Mouse (Mus musculus) liver (tissue): ENCODE data around the gene Tpbpb.
"Not testable (repeated sequence)": the region's sequence is repeated elsewhere in the genome, so short reads cannot be mapped to it uniquely, and the experiment has no call there.

Experiments
- DNase-seq: peaks from one replicate; pipeline ENCODE4 v3.0.0-alpha.2; 2020; ENCODE audit warnings: mixed read lengths

The Tpbpb gene

DNA sequence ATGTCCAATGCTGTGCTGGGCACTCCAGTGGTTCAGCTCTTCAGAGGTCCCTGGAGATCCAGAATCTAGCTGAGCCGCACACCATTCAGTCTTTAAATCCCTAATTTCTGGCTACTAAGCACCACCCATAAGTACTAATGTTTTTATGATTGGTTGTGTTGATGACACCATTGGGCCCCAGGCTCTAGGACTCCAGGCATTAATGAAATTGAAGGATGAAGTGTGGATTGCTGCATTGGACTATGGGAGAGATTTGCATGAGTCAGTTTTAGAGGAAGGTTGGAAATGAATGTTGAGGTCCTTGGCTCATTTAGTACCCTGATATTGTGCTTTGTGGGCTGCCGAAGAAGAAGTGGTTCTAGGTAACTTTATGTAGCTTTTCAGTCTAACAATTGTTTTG, at the start of gene Tpbpb:
Tpbpb (minus strand) TSS at position 101 of the 400 bp plus-strand sequence.
- DNase-seq = not testable (repeated sequence)

DNA sequence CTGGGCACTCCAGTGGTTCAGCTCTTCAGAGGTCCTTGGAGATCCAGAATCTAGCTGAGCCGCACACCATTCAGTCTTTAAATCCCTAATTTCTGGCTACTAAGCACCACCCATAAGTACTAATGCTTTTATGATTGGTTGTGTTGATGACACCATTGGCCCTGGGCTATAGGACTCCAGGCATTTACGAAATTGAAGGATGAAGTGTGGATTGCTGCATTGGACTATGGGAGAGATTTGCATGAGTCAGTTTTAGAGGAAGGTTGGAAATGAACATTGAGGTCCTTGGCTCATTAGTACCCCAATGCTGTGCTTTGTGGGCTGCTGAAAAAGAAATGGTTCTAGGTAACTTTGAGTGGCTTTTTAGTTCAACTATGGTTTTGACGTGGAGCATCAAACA, 37.2 kb upstream of the Tpbpb start, which contains the start of gene Tpbpa:
Tpbpa (minus strand) TSS at position 101 of the 400 bp plus-strand sequence.
- not testable (repeated sequence) for DNase-seq

DNA sequence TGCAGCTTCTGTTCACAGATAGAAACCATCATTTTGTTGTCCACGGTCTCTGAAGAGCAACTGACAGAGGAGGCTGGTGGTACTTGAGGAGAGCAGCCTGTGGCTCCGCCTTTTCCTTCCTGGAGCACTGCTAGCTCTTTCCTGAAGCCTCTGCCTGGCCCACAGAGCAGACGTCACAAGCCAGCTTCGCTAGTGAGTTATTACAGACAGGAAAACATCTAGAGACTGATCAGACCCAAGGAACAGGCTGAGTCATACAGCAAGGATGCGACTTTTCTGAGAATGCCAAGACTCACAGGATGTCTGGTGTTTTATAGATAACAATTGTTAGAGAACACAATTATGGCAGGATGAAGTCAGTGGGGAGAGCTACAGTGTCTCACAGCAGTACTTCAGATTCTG, 31.8 kb upstream of the Tpbpb start, which contains the start of the genes Gm49391 and Ctla2a:
Gm49391 (minus strand) TSS at position 72 of the 402 bp plus-strand sequence.
Ctla2a (minus strand) TSS at position 126 of the 402 bp plus-strand sequence.
- peak; percentile 32 for DNase-seq

DNA sequence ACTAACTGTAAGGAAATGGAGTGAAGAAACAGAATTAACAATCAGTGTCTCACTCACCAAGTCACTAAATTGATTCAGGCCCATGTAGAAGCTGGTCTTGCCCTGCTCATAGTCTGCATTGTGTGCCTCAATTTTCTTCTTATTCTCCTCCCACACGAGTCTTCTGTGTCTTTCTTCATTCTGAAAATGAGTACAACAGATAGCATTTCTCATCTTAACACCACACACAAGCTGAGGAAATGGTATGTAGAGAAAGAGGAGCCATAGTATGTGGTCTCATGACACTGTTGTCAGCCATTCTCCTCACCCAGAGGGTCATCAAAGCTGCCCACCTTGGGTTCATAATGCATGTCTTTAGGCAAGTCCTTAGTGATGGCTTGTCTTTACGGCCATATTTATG, 30.8 kb upstream of the Tpbpb start, which contains the start of gene Gm49393:
Gm49393 (minus strand) TSS at position 101 of the 400 bp plus-strand sequence.
- DNase-seq = not testable (repeated sequence)

DNA sequence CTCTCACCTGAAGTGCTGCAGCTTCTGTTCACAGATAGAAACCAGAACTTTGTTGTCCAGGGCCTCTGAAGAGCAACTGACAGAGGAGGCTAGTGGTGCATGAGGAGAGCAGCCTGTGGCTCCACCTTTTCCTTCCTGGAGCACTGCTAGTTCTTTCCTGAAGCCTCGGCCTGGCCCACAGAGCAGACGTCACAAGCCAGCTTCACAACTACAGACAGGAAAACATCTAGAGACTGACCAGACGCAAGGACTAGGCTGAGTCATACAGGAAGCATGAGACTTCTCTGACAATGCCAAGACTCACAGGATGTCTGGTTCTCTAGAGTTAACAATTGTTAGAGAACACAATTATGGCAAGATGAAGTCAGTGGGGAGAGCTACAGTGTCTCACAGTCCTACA, 7.4 kb downstream of the Tpbpb start, which contains the start of gene Ctla2b:
Ctla2b (minus strand) TSS at position 120 of the 400 bp plus-strand sequence.
- peak; percentile 40 for DNase-seq

DNA sequence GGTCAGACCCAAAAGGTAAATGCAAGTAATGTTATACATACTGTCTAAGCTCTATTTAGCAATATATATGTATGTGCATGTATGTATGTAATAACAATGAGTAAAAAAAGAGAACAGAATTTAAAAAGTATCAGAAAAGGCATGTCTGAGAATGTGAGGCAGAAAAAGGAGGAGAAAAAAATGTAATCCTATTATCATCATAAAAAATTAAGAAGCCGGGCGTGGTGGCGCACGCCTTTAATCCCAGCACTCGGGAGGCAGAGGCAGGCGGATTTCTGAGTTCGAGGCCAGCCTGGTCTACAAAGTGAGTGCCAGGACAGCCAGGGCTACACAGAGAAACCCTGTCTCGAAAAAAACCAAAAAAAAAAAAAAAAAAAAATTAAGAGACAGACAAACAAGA, 7.9 kb downstream of the Tpbpb start, which contains the start of gene Gm49392:
Gm49392 (minus strand) TSS at position 101 of the 400 bp plus-strand sequence.
- DNase-seq = not testable (repeated sequence)

DNA sequence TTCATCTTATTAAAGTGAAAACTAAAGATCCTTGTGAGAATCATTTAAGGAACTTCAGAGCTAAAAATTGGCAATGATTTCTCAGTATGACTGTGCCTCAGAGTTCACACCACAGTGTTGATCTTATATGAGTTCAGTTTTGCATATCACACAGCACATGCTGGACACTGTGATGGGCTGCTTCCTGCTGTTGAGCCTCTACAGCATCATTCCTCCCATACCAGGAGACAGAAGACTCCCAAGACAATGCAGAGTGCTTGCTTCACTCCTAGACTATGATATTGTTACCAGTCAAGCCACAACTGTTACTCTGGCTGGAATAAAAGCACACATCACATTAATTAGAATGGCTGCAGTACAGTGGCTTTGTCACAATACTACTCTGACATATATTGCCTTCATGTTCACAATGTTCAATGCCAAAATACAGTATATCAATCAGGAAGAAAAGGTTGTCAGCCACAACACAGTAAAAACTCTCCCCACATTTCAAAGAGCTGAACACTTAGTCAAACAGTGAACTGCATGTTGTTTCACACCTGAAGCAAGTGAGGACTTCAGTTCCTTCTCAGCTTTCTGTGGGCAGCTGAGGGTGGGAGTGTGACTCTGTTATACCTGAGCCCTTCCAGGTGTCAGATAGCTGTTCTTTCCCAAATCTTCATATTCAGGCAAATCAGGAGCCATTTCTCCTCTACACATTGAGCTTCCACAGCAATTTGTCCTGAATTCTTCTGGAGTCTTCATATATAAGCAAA, 9.1 kb downstream of the Tpbpb start:
- DNase-seq = no peak

DNA sequence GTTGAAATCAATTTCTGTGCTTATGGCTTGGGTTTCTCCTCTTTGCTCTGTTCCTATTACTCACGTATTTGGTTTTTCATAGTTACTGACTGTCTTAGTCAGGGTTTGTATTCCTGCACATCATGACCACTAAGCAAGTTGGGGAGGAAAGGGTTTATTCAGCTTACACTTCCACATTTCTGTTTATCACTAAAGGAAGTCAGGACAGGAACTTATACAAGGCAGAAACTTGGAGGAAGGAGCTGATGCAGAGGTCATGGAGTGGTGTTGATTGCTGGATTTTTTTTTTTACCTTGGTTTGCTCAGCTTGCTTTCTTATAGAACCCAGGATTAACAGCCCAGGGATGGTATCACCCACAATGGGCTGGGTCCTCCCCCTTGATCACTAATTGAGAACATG, 12.4 kb downstream of the Tpbpb start:
- no peak for DNase-seq

DNA sequence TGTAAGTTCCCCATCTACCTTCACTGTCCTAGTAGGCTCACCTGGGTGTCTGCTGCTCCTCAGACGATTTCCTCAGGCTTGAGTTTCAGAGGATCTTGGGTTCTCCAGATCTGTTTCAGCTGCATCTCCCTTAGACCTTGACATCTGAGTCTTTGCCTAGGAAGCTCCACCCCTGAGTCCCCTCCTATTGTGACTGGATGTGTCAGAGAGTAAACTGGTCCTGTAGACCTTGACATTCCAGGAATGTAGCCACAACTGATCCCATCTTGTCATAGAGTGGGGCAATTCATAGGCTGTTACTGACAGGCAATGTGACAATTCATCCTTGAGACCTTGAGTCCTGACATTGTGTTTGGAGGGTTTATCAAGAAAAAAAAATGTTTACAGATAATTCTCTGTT, 40.4 kb downstream of the Tpbpb start, which contains the start of gene 4930486L24Rik:
4930486L24Rik (minus strand) TSS at position 195 of the 400 bp plus-strand sequence.
- no peak for DNase-seq
